Mouse (Mus musculus) B cell, adult 2 months (primary cell): ENCODE data around the gene Pcdh9.

Experiments used
- DNase-seq, 2 experiments: peaks; one replicate each; pipeline ENCODE4 v3.0.0; 2022

The Pcdh9 gene

DNA sequence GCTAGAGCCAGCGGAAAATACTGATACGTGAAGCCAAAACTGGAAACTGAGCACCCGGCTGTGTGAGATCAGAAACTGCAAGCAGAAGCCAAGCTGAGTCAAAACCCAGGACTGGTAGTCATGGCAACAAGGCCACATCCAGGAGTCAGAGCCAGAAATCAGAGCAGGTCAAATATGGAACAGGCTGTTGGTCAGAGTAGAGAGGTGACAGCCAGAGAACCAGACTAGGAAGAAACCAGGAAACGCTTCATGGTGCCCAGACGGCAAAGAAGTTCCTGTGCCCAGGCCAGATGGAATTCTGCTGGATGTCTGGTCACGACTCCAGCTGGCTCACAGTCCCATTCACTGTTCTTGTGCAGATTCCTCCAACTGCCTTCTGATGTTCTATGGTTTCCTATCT is 539.6 kb downstream of the Pcdh9 start:
- no peak for DNase-seq

DNA sequence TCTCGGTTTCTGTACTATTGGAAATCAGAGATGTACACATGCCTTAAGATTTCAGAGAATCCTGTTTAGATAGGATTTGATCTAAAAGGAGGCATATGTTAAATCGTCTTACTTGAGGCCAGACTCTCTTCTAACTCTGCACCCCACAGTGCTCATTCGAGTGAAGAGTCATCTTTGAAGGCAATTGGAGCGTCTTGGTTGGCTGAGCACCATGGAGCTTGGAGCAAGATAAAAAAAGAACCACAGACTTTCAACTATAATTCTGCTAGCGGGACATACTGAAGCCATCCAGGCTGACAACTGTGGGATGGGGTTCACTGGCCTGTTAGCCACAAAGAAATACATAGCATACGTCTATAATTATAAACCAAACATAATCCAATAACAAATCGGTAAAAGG is 541.3 kb downstream of the Pcdh9 start:
- no peak for DNase-seq

DNA sequence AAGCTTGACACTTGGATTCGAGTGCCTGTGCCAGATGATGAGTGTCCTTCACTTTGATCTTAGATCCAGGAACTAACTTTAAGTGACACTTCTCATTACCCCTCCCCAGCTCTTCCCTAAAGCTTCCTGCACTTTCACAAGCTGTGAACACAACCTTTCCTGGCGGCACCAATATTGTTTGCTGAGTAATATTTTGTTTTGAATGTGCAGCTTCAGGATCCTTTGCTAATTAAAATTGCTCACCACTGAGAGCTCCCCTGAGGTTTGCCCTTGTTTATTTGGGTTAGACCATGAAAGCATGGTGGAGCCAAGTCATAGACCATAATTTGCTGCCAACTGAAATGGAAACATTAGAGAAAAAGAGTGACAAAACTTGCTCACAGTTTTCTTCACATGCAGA is 543.4 kb downstream of the Pcdh9 start:
- no peak for DNase-seq

DNA sequence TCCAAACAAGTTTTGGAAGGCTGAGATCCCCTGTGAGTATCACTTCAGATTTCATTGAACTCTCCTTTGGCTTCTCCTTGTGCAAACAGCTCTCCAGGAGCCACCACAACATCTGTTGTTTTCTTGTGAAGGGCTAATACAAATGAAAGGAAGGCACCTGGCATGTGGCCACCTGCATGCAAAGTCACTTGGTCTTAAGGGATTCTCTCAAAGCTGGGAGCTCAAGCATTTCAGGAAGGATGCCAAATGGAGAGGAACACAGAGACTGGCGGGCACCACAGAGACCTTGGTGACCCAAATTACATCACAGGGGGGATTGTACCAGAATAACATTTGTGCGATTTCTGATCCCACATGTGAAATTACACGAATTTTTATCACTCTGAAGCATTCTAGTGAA is 547.7 kb downstream of the Pcdh9 start:
- DNase-seq: no peak

DNA sequence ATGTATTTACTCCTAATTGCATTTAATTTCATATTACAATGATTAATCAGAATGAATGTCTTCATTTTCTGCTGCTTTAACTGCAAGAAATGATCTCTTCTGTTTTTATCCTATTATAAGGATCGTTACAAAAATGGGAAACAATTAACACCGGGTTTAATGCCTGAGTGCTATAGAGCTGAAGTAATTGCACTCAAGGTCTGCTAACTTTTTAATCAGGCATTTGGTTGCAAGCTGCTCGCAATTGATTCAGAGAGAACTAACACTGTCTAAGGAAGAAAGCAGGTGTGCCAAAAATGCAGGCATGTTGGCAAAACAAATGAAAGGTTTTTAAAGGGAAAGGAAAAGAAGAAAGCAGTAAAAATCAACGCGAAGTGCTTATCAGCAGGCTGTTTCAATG is 549.1 kb downstream of the Pcdh9 start:
- DNase-seq: no peak

DNA sequence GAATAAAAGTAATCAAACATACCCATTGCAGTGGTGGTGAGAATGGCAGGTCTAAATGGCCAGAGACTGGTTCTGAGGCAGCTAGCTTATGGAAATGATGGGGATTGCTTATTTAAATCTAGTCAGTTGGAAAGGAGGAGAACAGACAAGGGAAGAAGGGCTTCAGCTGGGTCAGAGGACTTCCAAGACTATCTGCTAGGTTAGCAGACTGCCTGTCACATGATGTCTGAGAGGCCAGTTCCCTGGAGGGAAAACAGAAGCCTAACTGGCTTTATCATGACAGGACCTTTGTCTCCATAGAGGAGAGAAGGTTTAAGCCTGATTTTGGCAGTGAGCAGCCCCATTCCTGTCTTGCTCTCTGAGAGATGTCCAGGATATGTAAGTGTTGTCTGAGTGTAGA is 561.2 kb downstream of the Pcdh9 start:
- no peak for DNase-seq

DNA sequence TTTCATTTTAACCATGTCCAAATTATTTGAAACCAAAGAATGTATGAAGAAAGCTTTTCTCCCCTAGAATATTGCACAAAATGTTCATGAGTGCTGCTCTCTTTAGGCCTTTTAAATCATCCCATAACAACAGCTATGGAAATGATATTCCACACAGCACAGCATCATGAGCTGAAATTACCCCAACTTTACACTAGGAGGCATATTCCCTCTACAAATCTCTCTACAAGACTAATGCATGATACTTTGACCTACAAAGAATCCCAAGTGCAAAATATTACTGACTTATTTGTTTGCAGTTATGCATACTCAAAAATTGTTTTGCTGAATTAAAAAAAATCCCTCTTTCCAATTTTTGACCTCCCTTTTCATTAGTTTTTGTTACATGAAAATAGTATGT is 573.1 kb downstream of the Pcdh9 start:
- no peak for DNase-seq

DNA sequence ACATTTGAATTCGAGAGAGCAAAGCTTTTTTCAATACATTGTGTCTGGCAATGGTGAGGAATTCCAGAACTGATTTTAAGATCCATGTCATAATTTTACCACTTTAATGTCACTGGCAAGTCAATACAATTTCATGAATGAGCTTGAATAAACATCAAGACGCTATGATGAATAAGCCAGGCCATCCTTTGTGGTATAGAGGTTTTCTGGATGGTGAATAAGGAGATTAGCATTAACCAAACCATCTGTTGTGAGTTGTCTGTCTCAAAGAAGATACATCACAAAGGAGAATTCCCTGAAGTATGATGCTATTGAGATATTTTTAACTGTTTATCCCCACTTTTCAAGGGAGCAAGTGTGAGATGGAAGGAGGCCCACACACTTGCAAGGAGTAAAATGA is 602.1 kb downstream of the Pcdh9 start:
- no peak for DNase-seq

DNA sequence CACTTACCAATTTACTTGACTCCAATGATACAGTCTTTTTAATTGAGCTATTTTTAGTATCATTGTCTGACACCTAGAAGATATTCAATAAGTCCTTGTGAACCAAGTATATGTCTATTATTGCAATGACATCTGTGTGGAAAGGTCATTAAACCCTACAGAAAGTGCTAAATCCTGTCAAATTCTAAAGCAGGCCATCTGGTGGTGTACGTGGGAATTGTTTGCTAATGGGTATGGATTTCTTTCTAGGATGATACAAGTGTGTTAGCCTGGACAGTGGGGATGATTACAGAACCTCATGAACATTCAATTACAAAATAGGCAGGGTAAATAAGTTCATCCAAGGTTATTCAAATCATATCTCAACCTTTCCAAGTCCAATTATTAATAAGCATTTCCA is 602.8 kb downstream of the Pcdh9 start:
- DNase-seq: no peak

DNA sequence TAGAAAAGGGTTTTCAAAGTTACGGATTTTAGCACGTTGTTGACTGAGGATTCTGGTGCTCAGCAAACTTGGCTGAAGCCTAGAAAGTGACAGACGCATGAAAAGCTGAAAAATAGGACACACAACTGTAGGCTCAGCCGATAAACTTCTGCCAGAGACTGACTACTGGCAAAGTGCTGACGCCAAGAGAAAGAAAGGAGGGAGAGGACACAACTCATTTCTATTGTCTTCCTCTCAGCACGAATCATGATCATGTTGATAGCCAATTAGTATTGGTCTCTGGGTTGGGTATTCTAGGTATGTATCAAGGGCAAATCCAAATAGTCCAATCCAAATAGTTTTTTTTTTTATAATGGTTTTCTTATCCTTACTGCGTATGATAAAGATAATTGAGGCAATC is 605.3 kb downstream of the Pcdh9 start:
- no peak for DNase-seq

DNA sequence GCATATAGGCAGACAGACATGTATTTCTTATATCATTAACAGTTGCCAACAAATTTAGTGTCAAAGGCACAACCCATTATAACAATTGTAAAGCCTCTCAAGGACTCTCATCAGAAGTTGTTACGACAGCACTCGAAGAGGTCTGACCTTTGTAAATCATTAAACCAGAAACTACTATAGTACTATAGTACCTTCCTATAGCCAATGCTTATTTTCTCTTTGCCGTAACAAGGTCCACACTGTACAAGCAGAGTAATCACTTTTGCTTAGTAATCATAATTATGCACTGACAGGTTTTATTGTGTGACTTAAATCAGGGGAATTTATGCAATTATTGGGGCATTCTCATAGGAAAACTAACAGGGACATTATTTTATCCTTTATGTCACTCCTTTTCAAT is 606.5 kb downstream of the Pcdh9 start:
- DNase-seq: no peak

DNA sequence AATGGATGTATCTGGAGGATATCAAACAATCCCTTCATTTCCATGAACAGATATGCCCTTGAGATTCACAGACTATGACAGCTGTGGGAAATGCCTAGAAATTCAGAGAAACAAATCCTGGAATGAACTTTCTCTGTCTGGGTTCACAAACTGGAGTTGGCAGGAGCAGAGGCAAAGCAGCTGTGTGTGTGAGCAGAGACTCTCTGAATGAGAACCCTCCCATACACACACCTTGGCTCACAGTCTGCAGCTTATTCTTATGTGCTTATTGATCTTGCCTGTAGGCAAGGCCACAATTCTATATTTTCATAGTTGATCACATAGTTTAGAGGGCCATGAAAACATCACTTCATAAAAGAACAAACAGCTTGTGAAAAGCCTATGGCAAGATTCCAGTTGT is 614.8 kb downstream of the Pcdh9 start:
- no peak for DNase-seq

DNA sequence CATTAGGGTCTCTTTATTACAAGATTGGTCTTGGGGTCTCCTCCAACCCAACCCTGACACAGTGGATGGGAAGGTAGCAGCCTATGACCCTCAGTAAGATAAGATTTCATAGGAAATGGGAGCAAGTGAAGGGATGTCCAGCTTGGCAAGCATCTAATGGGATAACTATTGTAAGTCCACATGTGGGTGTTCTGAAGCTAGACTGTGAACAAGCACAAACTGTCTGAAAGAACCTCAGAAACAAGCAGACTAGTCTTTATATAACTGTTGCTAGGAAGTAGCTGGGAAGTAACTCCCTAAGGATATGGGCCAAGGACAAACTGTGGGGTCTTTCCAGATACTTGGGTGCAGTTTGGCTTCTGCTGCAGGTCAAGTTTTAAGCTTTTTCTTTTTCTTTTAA is 615.7 kb downstream of the Pcdh9 start:
- no peak for DNase-seq

DNA sequence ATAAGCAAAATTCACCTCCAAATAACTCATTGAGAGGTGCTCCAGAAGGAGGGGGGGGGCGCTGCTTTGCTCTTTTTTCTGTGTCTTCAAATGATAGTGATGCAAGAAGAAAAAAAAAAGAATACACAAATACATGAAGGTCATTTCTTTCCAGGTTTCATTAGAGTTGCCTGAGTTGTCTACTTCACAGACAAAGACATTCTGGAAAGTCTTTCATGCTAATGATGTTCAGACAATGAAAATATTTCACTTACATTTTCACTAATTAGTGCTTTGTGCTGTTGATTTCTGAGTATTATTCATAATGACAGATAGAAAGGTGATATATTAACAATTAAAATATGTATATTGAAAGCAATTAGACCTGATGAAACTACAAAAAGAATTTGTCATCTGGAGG is 637.1 kb downstream of the Pcdh9 start:
- no peak for DNase-seq

DNA sequence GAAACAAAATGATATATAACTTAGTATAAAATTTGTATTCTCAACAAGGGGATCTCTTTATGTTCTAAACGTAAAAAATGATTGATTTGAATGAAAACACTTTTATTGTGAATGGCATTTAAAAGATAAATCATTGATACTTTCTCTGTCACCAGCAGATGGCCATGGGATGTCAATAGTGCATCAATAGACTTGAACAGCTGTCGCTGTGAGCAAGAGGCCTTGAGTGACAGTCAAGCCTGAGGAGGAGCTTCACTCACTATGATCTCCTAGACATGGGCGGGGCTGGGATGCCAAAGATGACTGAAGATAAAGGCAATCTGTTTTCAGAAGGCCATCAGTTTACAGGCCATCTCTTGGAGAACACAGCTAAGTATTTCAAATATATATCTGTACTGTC is 650.2 kb downstream of the Pcdh9 start:
- DNase-seq: no peak

DNA sequence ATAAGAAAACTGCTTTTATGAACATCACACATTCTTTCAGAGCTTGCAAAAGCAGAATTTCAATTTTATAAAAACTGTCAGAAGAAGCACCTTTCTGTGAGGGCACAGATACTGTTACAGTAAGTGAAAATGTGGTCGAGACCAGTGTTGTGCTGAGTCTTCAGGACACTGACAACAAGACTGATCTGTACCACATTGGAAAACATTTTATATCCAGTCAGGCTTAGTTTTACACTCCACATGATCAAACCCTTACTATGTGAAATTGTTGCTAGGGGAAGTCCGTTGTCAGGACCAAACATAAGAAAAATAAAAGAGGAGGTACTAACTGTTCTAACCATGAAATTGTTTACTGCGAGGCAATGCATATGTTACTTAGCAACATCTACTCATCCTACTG is 656.1 kb downstream of the Pcdh9 start:
- DNase-seq: no peak

DNA sequence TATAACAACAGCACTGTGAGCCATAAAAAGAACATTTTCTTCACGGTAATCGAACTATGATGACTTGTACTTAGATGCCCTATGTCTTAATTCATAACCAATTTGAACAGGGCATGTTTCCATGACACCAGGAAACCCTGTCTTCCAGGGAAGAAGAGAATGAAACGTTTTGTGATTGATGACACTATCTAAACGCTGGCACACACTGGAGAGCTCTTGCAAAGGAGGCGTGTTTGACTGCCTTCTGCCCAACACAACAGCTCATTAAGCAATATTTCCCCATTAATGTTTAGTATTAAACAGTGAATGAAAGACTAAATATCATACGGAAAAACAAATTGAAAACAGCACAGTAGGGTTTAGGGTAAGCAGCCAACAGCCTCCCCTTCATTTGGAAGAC is 656.9 kb downstream of the Pcdh9 start:
- no peak for DNase-seq

DNA sequence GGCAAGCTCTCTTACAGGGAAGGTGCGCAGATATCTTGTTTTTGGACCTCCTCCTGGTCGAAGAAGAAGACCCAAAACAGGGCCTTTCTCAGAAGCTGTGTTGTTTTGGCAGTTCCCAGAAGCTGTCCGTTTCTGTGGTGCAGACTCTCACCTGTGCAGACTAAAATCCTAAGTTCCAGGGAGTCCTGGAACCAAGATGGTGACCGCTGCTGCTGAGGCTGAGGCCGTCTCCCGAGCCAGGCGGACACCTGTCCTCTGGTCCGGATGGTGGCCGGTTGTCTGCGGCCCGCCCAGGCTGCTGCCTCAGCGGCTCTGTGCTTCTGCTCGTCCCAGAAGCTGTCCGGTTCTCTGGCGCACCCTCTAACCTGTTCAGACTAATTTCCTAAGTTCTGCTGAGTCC is 675.6 kb downstream of the Pcdh9 start:
- DNase-seq: peak; percentile 60 to 68

DNA sequence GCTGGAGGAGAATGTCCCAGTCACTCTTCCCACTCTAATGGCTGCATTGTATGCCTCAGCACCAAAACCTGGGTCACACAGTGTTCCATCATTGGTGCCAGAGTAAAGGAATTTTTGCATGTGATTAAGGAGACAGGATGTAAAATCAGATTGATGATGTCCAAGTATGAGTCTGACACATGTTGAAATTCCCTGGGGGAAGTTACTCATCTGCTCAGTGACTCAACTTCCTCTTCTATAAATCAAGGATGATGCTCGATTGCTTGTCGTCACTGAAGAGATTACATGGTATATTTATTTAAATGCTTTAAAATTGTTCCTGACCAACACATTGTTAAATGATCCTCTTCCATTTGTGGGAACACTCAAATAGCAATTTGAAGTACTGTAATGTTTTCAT is 690.7 kb downstream of the Pcdh9 start:
- DNase-seq: no peak

DNA sequence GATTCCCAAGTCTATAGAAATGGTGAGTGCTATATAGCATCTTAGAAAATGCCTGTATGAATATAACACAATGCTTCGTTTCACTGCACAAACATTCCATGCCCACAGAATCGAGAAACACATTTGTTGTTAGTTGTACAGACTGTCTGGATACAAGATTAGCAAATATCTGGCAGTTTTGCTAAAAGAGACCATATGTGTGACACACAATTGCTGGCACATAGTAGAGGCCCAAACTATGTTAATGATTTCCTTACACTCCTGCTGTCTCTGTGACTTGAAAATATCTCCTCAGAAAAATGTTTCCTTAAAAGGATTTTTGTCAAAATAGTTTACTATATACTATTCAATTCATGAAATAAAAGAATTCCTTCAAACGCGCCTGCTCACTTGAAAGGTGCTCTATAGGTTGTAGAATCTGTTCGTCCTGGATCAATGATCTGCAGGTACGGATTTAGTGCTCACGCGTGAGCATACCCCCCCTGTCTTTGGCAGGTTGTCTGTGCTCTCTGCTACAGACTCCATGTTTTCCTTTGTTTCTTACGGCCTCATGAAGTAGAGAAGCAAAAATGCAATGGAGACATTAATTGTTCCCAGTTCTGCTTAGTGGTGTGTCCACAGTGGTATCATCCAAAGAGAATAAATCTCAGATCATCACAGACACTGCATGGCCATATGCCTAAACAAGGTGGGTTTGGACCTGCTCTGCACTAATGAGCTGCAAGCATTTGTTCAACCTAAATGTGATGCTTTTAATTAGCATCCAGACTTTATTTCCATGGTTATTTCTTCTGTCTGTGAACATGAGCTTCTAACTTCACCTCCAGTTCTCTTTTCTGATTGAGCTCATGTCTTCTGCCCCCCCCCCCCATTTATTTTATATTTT is 707.6 kb downstream of the Pcdh9 start:
- DNase-seq: no peak

DNA sequence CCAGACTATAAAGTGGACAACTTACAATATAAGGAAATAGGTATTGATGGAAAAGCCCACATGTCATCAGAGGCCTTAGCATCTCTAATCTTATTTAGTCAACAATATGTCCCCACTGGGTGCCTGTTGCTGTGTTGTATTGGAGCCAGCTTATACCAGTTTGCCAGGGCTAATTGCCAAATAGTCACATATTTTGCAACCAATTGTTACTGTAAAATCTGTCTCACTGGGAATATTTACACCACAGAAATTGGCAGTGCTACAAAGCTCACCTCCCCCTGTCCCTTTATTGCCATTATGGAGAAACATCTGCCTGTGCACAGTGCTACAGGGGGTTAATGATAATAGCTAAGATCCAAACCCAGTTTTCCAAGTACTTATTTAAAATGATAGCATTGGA is 721.3 kb downstream of the Pcdh9 start:
- DNase-seq: no peak

DNA sequence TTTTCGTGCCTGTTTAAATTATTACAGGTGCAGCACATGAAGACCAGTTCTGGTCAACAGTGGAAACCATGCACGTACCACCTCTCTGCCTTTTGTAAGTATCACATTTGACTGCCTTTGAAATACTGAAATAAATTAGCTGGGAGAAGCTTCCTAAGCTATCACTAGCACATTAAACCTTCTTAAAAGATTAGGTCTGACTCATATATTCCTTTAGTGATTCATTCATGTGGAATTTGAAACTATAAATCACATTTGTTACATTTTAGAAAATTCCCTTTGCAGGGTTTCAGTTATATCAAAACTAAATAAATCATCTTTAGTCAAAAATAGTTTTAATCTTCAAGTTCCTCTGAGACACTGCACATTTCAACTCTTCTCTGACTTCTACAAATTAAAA is 722.1 kb downstream of the Pcdh9 start:
- no peak for DNase-seq

DNA sequence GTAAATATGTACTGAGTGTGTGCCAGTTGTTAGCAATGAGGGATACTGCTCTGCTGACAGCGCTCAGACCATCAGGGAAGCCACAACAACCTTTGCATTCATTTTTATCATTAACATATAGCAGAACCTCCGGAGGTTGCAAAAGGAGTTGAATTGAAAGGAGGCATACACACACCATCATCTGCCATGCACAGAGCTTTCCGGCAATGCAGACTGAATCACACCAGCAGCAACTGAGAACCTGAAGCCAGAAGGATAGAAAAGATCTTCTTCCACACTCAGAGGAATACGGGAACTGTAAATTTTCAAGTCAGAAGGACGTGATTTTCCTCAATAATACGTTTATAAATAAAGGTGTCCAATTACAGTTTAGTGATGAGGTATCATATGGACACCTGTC is 747.1 kb downstream of the Pcdh9 start:
- no peak for DNase-seq

DNA sequence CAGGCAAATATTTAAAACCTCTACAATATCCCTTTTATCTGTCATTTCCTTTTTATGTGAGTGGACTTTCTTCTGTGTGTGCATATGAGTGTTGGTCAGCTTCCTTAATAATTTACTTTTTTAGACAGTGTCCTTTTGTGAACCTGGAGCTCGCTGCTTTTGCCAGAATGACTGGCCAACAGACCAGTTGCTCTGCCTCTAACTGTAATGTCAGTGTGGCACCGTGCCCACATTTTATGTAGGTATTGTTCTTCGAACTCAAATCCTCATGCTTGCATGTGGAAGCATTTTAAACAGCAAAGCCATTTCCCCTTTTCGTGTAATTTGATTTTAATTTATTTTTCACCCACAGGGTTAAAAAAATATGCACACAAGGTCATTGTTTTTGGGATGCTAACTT is 748.4 kb downstream of the Pcdh9 start:
- no peak for DNase-seq

DNA sequence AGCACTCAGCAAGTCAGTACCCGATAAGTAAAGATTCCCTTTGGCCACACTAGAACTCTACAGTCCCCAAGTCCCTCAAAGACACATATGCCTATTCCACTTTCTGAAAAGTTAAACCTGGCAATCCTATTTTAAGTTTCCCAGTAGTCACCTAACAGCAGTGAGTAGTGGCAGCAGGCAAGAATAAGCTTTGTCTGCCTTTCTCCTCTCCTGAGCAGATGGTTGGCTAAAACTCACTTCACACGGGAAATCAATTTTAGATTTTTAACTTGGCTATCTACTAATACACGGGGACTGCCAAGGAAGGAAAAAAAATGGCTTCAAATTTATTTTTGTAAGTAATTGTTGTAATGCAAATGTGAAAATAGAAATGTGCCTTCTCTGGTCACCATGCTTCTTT is 763.5 kb downstream of the Pcdh9 start:
- no peak for DNase-seq
